Mouse (Mus musculus) kidney, postnatal 36 days (tissue): ENCODE results near the gene Dupd1.
"Not testable (repeated sequence)": the region's sequence is repeated elsewhere in the genome, so short reads cannot be mapped to it uniquely, and the experiment has no call there.

Experiments used
- DNase-seq, 2 experiments: peaks; one replicate each; pipeline ENCODE4 v3.0.0; 2021 to 2022; ENCODE audit warnings: mixed read lengths in 2 of 2

The Dupd1 gene

DNA sequence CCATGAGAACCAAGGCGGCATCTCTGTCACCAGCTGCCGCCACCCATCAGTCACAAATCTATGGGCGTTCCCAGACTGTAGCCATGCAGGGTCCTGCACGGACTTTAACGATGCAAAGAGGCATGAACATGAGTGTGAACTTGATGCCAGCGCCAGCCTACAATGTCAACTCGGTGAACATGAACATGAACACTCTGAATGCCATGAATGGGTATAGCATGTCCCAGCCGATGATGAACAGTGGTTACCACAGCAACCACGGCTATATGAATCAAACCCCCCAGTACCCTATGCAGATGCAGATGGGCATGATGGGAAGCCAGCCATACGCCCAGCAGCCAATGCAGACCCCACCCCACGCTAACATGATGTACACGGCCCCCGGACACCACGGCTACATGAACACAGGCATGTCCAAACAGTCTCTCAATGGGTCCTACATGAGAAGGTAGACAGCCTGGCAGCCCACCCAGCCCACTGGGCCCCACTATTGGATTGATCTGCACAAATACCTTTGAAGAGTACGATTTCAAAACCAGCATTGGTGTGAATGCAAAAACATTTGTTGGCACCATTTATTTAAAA, 43.9 kb downstream of the Dupd1 start:
- DNase-seq: not testable (repeated sequence)

DNA sequence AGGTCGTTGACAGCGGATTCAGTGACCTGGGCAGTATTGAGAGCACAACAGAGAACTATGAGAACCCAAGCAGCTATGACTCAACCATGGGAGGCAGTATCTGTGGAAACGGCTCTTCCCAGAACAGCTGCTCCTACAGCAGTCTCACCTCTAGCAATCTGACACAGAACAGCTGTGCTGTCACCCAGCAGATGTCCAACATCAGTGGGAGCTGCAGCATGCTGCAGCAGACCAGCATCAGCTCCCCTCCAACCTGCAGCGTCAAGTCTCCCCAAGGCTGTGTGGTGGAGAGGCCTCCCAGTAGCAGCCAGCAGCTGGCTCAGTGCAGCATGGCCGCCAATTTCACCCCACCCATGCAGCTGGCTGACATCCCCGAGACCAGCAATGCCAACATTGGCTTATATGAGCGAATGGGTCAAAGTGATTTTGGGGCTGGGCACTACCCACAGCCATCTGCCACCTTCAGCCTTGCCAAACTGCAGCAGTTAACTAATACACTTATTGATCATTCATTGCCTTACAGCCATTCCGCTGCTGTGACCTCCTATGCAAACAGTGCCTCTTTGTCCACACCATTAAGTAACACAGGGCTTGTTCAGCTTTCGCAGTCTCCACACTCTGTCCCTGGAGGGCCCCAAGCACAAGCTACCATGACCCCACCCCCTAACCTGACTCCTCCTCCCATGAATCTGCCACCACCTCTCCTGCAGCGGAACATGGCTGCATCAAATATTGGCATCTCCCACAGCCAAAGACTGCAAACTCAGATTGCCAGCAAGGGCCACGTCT, 44.5 kb downstream of the Dupd1 start:
- no peak for DNase-seq

DNA sequence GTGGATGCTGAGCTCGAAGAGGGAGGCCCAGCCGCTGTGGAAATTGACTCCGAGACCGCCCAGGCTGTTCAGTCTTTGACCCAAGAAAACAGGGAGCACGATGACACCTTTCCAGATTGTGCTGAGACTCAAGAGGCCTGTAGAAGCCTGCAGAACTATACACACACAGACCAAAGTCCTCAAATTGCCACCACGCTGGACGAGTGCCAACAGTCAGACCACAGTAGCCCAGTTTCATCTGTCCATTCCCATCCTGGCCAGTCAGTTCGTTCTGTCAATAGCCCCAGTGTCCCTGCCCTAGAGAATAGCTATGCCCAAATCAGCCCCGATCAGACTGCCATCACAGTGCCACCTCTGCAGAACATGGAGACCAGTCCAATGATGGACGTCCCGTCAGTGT, 45.2 kb downstream of the Dupd1 start:
- DNase-seq: no peak

DNA sequence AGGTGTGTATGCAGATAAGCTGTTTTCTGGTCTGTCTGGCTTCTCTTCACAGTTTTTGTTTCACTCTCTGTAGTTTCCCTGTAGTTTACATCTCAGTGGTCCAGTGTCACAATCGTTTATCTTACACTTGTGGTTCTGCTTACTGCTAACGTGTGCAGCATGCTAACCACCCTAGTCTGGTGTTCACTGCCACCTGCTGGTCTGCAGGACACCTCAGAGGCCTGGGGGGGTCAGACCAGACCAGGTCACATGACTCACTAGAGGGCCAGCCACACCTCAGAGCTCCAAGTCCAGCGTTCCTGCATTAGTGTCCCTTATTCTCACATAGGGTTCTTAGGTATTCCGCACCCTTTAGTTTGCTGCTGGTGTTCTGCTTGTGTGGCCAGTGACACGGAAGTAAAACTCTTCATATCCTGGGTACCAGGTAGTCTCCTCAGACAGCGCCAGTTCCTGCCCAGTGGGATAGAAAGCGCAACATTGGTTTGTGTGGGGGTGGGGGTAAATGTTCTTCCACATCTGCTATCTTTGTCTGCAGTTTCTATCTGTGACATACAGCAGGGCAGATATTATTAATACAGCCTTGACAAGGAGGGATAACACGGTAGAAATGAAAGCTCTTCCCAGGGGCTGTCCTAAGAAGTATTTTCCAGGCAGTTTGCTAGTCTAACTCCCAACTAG, 51.8 kb downstream of the Dupd1 start:
- peak; percentile 54 to 67 for DNase-seq

DNA sequence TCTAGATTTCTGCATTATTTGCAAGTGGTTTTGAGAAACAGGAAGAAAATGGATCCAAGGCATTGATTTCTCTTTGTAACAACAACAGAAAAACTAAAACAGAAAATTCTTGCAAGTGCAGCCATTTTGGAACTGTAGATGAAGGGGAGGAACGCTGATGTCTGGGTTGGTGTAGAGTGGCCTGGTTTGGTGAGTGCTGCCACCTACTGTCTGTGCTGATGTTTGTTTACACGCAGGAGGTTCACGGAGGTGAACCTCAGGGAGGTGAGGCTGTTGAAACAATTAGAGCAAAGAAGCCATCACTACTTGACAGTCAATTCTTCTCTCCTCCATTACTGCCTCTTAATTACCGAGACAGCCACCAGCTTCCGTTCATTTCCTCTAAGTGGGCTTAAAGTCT, 54.7 kb downstream of the Dupd1 start:
- DNase-seq: peak; percentile 61 to 85

DNA sequence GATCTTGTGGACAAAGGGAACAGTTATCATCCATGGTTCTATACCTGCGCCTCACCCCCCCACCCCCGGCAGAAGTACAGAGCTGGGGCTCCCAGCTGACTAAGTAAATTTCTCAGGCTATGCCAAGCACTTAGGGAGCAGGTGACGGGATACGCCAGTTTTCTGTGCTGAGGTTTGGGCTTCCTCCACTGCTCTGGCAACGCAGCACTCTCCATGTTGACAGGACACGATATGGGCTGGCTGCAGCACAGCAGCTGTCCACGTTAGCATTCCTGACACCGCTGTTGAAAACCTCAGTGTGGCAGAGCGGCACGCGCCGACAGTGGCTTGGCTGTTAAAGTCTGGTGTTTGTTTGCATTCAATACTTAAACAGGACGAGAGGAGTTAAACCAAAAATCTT, 55.2 kb downstream of the Dupd1 start:
- DNase-seq: no peak

DNA sequence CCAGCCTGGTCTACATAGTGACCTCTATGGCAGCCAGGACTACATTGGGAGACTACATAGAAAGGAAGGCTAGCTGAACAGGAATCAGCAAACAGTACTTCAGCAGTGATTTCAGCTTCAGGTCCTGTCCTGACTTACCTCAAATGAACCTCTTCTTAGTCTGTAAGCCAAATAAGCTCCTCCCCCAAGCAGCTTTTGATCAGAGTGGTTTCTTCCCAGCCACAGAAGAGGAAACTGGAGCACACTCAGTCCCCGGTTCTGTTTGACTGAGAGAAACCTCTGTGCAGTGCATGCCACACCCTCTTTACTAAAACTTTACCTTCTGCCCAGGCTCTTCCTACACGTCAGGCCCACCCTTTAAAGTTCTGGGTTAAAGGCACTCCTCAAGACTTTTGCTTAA, 60.6 kb downstream of the Dupd1 start:
- DNase-seq: no peak

DNA sequence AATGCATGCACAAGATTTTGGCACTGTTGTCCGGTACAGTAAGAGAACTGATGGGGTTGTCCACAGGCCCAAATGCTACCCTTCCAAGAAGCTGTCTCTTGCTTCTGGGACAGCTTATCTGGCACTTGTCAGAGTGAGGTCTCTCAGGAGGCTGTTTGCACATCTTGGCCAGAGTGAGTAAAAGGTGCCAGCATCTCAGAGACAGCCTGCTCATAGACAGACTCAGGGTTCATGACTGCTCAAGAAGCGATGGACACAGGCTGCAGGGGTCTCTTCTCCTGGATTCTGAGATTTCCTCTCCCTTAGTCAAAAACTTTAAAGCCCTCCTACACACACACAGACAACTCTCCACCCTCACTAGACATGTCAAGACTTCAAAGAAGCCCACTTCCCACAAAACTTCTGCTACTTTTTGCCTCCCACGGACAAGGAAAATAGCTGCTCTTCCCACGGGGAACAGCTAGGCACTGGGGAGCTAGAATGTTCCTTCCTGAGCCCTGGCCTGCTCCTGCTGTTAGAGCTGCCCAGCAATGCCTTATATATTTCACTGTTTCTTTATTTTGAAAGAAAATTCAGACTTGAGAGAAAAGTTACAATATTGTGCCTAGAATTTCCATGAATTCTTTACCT, 73.5 kb downstream of the Dupd1 start:
- no peak for DNase-seq

DNA sequence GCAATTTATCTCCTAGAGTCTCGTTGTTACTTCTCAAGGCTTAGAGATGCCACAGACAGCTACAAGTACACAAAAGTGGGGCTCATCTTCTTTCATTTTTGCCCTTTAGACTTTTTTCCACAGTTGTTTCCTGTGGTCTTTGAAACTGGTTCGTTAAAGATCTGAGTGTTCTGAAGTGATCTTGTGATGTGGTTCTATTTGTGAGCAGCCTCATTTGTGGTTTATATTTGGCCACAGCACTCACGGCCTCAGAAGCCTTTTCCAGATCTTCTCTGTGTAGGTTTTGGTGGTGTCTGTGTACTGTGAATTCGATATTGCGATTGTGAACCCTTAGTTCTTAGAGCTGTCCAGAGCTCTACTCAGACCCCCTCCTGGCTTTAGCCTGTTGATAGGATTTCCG, 77.8 kb downstream of the Dupd1 start:
- no peak for DNase-seq

DNA sequence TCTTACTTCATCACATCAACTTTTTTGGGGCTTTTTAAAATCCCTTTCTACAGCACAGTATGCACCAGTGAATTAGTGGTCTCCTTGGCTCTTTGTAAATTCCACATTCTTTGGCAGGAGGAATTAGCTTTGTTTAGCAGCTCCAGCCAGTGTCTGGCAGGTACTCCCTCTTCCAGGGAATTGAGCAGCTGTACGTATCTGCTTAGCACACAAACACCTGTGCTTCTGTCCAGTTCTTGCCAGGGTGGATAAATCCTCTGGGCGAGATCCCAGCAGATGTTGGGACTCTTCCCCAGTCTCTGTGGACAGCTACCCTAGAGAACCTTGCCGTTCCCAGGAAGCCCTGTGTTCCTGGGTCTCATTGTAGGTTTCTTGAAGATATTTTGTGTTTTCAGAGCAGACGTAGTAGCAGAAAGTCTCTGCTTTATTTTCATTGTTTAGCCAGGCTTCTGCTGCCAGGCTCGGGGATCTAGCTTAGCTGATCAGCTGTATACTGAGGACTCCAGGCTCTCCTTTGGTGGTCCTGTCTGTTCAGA, 82.6 kb downstream of the Dupd1 start:
- DNase-seq: no peak
